Mouse (Mus musculus) heart, embryonic 15.5 days (tissue): ENCODE measurements at regions not wholly inside any gene's neighbourhood (a gene's known extent, or its start where the extent isn't known, plus 50 kb on each side); places are given as distances from the start of the nearest gene placed in this dataset.

ENCODE experiments used
- ATAC-seq: fragments of 200-750 bp; cut with Nextera tagmentation; replicated peaks from 2 replicates; pipeline ENCODE4 v1.8.0; 2017; ENCODE audit warnings: low read depth, moderate TSS enrichment; ENCODE audit not compliant: insufficient number of reproducible peaks, insufficient read depth, low FRiP score
- H3K27ac ChIP-seq: fragments of 300-500 bp; sonication (generic); 2 replicates; pipeline ENCODE4 v1.5.1; 2015; ENCODE audit warnings: mild to moderate bottlenecking, inconsistent platforms
- H3K27me3 ChIP-seq: fragments of 300-500 bp; sonication (generic); 2 replicates; pipeline ENCODE4 v1.6.1; 2015; ENCODE audit warnings: inconsistent platforms
- H3K36me3 ChIP-seq: fragments of 300-500 bp; sonication (generic); 2 replicates; pipeline ENCODE4 v1.6.1; 2015; ENCODE audit warnings: mild to moderate bottlenecking, inconsistent platforms
- H3K4me1 ChIP-seq: fragments of 300-500 bp; sonication (generic); replicated peaks from 2 replicates; pipeline ENCODE4 v1.6.1; 2015; ENCODE audit warnings: inconsistent platforms
- H3K4me2 ChIP-seq: fragments of 300-500 bp; sonication (generic); 2 replicates; pipeline ENCODE4 v1.6.1; 2015; ENCODE audit warnings: inconsistent platforms, mild to moderate bottlenecking, moderate library complexity
- H3K4me3 ChIP-seq: fragments of 300-500 bp; sonication (generic); 2 replicates; pipeline ENCODE4 v1.5.1; 2015; ENCODE audit warnings: mild to moderate bottlenecking, inconsistent platforms
- H3K9ac ChIP-seq: fragments of 300-500 bp; sonication (generic); 2 replicates; pipeline ENCODE4 v1.6.1; 2015; ENCODE audit warnings: mild to moderate bottlenecking, inconsistent platforms
- H3K9me3 ChIP-seq: fragments of 300-500 bp; sonication (generic); replicated peaks from 2 replicates; pipeline ENCODE4 v1.6.1; 2016; ENCODE audit warnings: inconsistent platforms
- WGBS: fragments of 180-500 bp; shearing (Covaris S2); methylation state at CpG from one replicate; pipeline ENCODE4 v1.1.7; 2015; ENCODE audit warnings: mixed read lengths; 5-methylcytosine and 5-hydroxymethylcytosine counted together

- Histone ChIP-seq H3K27ac (no peak overlapping the region), H3K4me2 (no peak overlapping the region), H3K4me1 (no peaks in the 10 kb centered on the region), H3K36me3 (no peaks in the 10 kb centered on the region), H3K4me3 (no peak overlapping the region), H3K9me3 (no peaks in the 10 kb centered on the region), H3K27me3 (no peaks in the 10 kb centered on the region), H3K9ac (no peak overlapping the region)
- peak; percentile 64 for ATAC-seq
- 64% methylated on average over 1 of the region's 1 CpGs for WGBS
These were observed 290.9 kb upstream of the Lingo2 start for GRCm38 (mm10) chr4:37242454-37242853.
